Mouse (Mus musculus) forebrain, embryonic 12.5 days (tissue): ENCODE measurements around the gene Usp2. TPM values are rescaled to one million over a fixed set of nuclear protein-coding genes. Genes with fewer than 3 reads are reported as not detected.
"Not testable (repeated sequence)": the region's sequence is repeated elsewhere in the genome, so short reads cannot be mapped to it uniquely, and the experiment has no call there.

Source experiments
- ATAC-seq: fragments of 200-750 bp; cut with Nextera tagmentation; 2 replicates; pipeline ENCODE4 v1.8.0; 2017; ENCODE audit warnings: moderate TSS enrichment; ENCODE audit not compliant: low FRiP score
- H3K27ac ChIP-seq: fragments of 300-500 bp; sonication (generic); 2 replicates; pipeline ENCODE4 v1.5.1; 2016; ENCODE audit warnings: mild to moderate bottlenecking
- H3K27me3 ChIP-seq: fragments of 300-500 bp; sonication (generic); 2 replicates; pipeline ENCODE4 v1.6.1; 2016; ENCODE audit warnings: mild to moderate bottlenecking
- H3K36me3 ChIP-seq: fragments of 300-500 bp; sonication (generic); replicated peaks from 2 replicates; pipeline ENCODE4 v1.6.1; 2016; ENCODE audit warnings: mild to moderate bottlenecking
- H3K4me1 ChIP-seq: fragments of 300-500 bp; sonication (generic); 2 replicates; pipeline ENCODE4 v1.6.1; 2016
- H3K4me2 ChIP-seq: fragments of 300-500 bp; sonication (generic); 2 replicates; pipeline ENCODE4 v1.6.1; 2016; ENCODE audit warnings: mild to moderate bottlenecking, moderate library complexity
- H3K4me3 ChIP-seq: fragments of 300-500 bp; sonication (generic); replicated peaks from 2 replicates; pipeline ENCODE4 v1.5.1; 2016; ENCODE audit warnings: mild to moderate bottlenecking
- H3K9ac ChIP-seq: fragments of 300-500 bp; sonication (generic); 2 replicates; pipeline ENCODE4 v1.6.1; 2016; ENCODE audit warnings: mild to moderate bottlenecking
- H3K9me3 ChIP-seq: fragments of 300-500 bp; sonication (generic); 2 replicates; pipeline ENCODE4 v1.6.1; 2016
- WGBS: fragments of 180-500 bp; shearing (Covaris S2); methylation state at CpG from one replicate; pipeline ENCODE4 v1.1.7; 2016; 5-methylcytosine and 5-hydroxymethylcytosine counted together
- polyA plus RNA-seq: library from polyadenylated mRNA; unstranded; fragments of >200 nt; fragmentation: Nextera tagmentation; extraction: Ambion mirVana; gene quantifications from 2 replicates; pipeline ENCODE4 v1.2.1, GENCODE M21; 2016

Usp2 gene
- polyA plus RNA-seq, 1 experiment from 2014 or later: 10.2 TPM

- no peak for ATAC-seq
- H3K4me1 ChIP-seq: peaks cover 55% of the 10 kb centered on the region
- peak overlapping the region; percentile 39; the same call in 1 of the 2 replicates for H3K9ac ChIP-seq
- no peaks in the 10 kb centered on the region for H3K9me3 ChIP-seq
- H3K4me2 ChIP-seq: peak overlapping the region; percentile 41
- no peaks in the 10 kb centered on the region for H3K27me3 ChIP-seq
- 0 out of 2 replicates have a peak overlapping the region, but pooled peaks have one; percentile 11 for H3K4me3 ChIP-seq
- 85% methylated on average over 31 of the region's 31 CpGs for WGBS
- H3K36me3 ChIP-seq: peaks cover 37% of the 10 kb centered on the region
- no peak overlapping the region for H3K27ac ChIP-seq
These were observed 41.6 kb downstream of the Usp2 start for GRCm38 (mm10) chr9:44108269-44109055.

- peaks cover 30% of the 10 kb centered on the region for H3K36me3 ChIP-seq
- no peak for ATAC-seq
- 38% methylated on average over 9 of the region's 9 CpGs for WGBS
- H3K27ac ChIP-seq: no peak overlapping the region
- H3K4me1 ChIP-seq: peaks cover 55% of the 10 kb centered on the region
- H3K4me2 ChIP-seq: peak overlapping the region; percentile 39
- peak overlapping the region; percentile 39 for H3K9ac ChIP-seq
- no peaks in the 10 kb centered on the region for H3K27me3 ChIP-seq
- peak overlapping the region; percentile 11 for H3K4me3 ChIP-seq
- H3K9me3 ChIP-seq: no peaks in the 10 kb centered on the region
These were observed 42.7 kb downstream of the Usp2 start for GRCm38 (mm10) chr9:44109360-44110095.

GRCm38 (mm10) chr9:44111909-44112308 is 45.1 kb downstream of the Usp2 start:
- H3K27ac ChIP-seq, H3K36me3 ChIP-seq: not testable (repeated sequence)

GRCm38 (mm10) chr9:44113105-44113789 is 46.4 kb downstream of the Usp2 start, which contains the start of the genes Gm49380 and Rnf26:
Gene Gm49380, minus strand, starts transcription at chr9:44113500.
Gene Rnf26, minus strand, starts transcription at chr9:44113517.
- no peaks in the 10 kb centered on the region for H3K9me3 ChIP-seq
- peaks cover 10% of the 10 kb centered on the region; the same call in 1 of the 2 replicates for H3K36me3 ChIP-seq
- H3K4me2 ChIP-seq: peak within 1 kb of the TSS; percentile 59
- ATAC-seq: peak; percentile 96
- H3K4me3 ChIP-seq: peak within 1 kb of the TSS; percentile 80
- no peaks in the 10 kb centered on the region for H3K27me3 ChIP-seq
- H3K4me1 ChIP-seq: peaks cover 32% of the 10 kb centered on the region
- H3K9ac ChIP-seq: peak within 1 kb of the TSS; percentile 80
- under 1% methylated on average over 42 of the region's 51 CpGs for WGBS
- 0 out of 2 replicates have a peak within 1 kb of the TSS, but pooled peaks have one; percentile 59 for H3K27ac ChIP-seq

More at GRCm38 (mm10) chr9:44111909-44112308, 45.1 kb downstream of the Usp2 start:
- H3K9ac ChIP-seq, H3K9me3 ChIP-seq, ATAC-seq, H3K27me3 ChIP-seq: not testable (repeated sequence)
- WGBS: 72% methylated on average over 9 of the region's 12 CpGs
- Histone ChIP-seq H3K4me2 (peak overlapping the region; percentile 59), H3K4me1 (peaks cover 45% of the 10 kb centered on the region), H3K4me3 (peak overlapping the region; percentile 80)

- Histone ChIP-seq H3K4me3 (no peak overlapping the region), H3K27ac (no peak overlapping the region), H3K9me3 (no peaks in the 10 kb centered on the region), H3K27me3 (no peaks in the 10 kb centered on the region), H3K36me3 (peaks cover 4% of the 10 kb centered on the region; the same call in 1 of the 2 replicates), H3K4me2 (no peak overlapping the region), H3K4me1 (peaks cover 20% of the 10 kb centered on the region), H3K9ac (no peak overlapping the region)
- no peak for ATAC-seq
- WGBS: 91% methylated on average over 2 of the region's 2 CpGs
These were observed 47.6 kb downstream of the Usp2 start for GRCm38 (mm10) chr9:44114453-44114852.

GRCm38 (mm10) chr9:44115599-44115998 is 48.8 kb downstream of the Usp2 start:
- WGBS: 95% methylated on average over 9 of the region's 9 CpGs
- Histone ChIP-seq H3K9ac (no peak overlapping the region), H3K27ac (no peak overlapping the region), H3K4me1 (peaks cover 9% of the 10 kb centered on the region), H3K4me3 (no peak overlapping the region), H3K36me3 (no peaks in the 10 kb centered on the region), H3K9me3 (no peaks in the 10 kb centered on the region), H3K4me2 (no peak overlapping the region), H3K27me3 (no peaks in the 10 kb centered on the region)
- ATAC-seq: no peak

- H3K4me3 ChIP-seq: no peak overlapping the region
- 88% methylated on average over 4 of the region's 4 CpGs for whole genome bisulfite sequencing
- no peaks in the 10 kb centered on the region for H3K27me3 ChIP-seq
- H3K9me3 ChIP-seq: no peaks in the 10 kb centered on the region
- H3K9ac ChIP-seq: no peak overlapping the region
- no peaks in the 10 kb centered on the region for H3K36me3 ChIP-seq
- no peak overlapping the region for H3K4me2 ChIP-seq
- H3K4me1 ChIP-seq: peaks cover 7% of the 10 kb centered on the region
- no peak overlapping the region for H3K27ac ChIP-seq
- no peak for ATAC-seq
These were observed 49.4 kb downstream of the Usp2 start for GRCm38 (mm10) chr9:44116182-44116581.

GRCm38 (mm10) chr9:44119011-44119410 is 52.2 kb downstream of the Usp2 start:
- Histone ChIP-seq H3K9me3 (no peaks in the 10 kb centered on the region), H3K36me3 (no peaks in the 10 kb centered on the region), H3K27me3 (no peaks in the 10 kb centered on the region), H3K9ac (no peak overlapping the region), H3K27ac (no peak overlapping the region), H3K4me1 (no peaks in the 10 kb centered on the region), H3K4me3 (no peak overlapping the region), H3K4me2 (no peak overlapping the region)
- WGBS: 48% methylated on average over 5 of the region's 5 CpGs
- ATAC-seq: no peak

- Histone ChIP-seq H3K9ac (no peak overlapping the region), H3K9me3 (no peaks in the 10 kb centered on the region), H3K36me3 (no peaks in the 10 kb centered on the region), H3K4me2 (no peak overlapping the region), H3K4me1 (no peaks in the 10 kb centered on the region), H3K4me3 (no peak overlapping the region), H3K27me3 (no peaks in the 10 kb centered on the region), H3K27ac (no peak overlapping the region)
- no peak for ATAC-seq
- WGBS: 87% methylated on average over 8 of the region's 8 CpGs
These were observed 53.2 kb downstream of the Usp2 start for GRCm38 (mm10) chr9:44119948-44120465.

GRCm38 (mm10) chr9:44124317-44124716 is 57.5 kb downstream of the Usp2 start:
- Histone ChIP-seq H3K4me1 (peaks cover 11% of the 10 kb centered on the region), H3K27ac (no peak overlapping the region), H3K9ac (no peak overlapping the region), H3K9me3 (no peaks in the 10 kb centered on the region), H3K27me3 (0 out of 2 replicates have a peak, but pooled peaks cover 5% of the 10 kb centered on the region), H3K4me3 (no peak overlapping the region), H3K4me2 (no peak overlapping the region), H3K36me3 (no peaks in the 10 kb centered on the region)
- ATAC-seq: no peak
- WGBS: 71% methylated on average over 6 of the region's 6 CpGs

- H3K27me3 ChIP-seq: 0 out of 2 replicates have a peak, but pooled peaks cover 10% of the 10 kb centered on the region
- H3K9ac ChIP-seq: no peak overlapping the region
- H3K4me3 ChIP-seq: no peak overlapping the region
- H3K9me3 ChIP-seq: no peaks in the 10 kb centered on the region
- 55% methylated on average over 5 of the region's 5 CpGs for WGBS
- H3K4me1 ChIP-seq: peaks cover 18% of the 10 kb centered on the region
- H3K27ac ChIP-seq: no peak overlapping the region
- ATAC-seq: no peak
- H3K36me3 ChIP-seq: no peaks in the 10 kb centered on the region
- no peak overlapping the region for H3K4me2 ChIP-seq
These were observed 58.2 kb downstream of the Usp2 start for GRCm38 (mm10) chr9:44125026-44125425.
